Mouse (Mus musculus) cortical plate, adult 2 months (tissue): ENCODE measurements around the gene Gpbp1l1.

Source experiments
- CTCF ChIP-seq: fragments of 200-500 bp; IDR thresholded peaks from 2 replicates; pipeline ENCODE4 v1.5.1; 2011; ENCODE audit warnings: mild to moderate bottlenecking, control low read depth, low read length; ENCODE audit not compliant: insufficient read depth; ENCODE audit errors: extremely low read depth
- POLR2A ChIP-seq: fragments of 200-500 bp; IDR thresholded peaks from 2 replicates; pipeline ENCODE4 v1.6.1; 2011; ENCODE audit warnings: mild to moderate bottlenecking, low read length, control low read depth; ENCODE audit not compliant: insufficient read depth; ENCODE audit errors: extremely low read depth

- no peak for TF ChIP-seq CTCF
- TF ChIP-seq POLR2A = peak; percentile 71
Measured at GRCm38 (mm10) chr4:116596978-116597881, 39.8 kb downstream of the Gpbp1l1 start.
